Mouse (Mus musculus): ENCODE measurements around the gene Mapk8. TPM values are rescaled to one million over a fixed set of nuclear protein-coding genes. Genes with fewer than 3 reads are reported as not detected.

Mapk8 gene
- polyA plus RNA-seq, 1 experiment from 2014 or later = 55.6 TPM

- Histone ChIP-seq H3K9ac (replicated peaks; ENCODE audit: low read depth, low read length) (no peak overlapping the region), H3K36me3 (ENCODE audit: control insufficient read depth, insufficient read depth, low read length) (no peaks in the 10 kb centered on the region), H3K27ac (ENCODE audit: low read depth, low read length) (no peak overlapping the region), H3K4me1 (ENCODE audit: control insufficient read depth, insufficient read depth, low read length) (no peaks in the 10 kb centered on the region), H3K27me3 (ENCODE audit: control insufficient read depth, insufficient read depth, low read length) (no peaks in the 10 kb centered on the region), H3K9me3 (ENCODE audit: control insufficient read depth, low read length) (no peaks in the 10 kb centered on the region), H3K4me3 (ENCODE audit: low read depth, low read length) (no peak overlapping the region), H3K4me2 (ENCODE audit: low read depth, low read length) (no peak overlapping the region)
- ATAC-seq (ENCODE audit: low read depth) = no peak
- 91% methylated on average over 3 of the region's 3 CpGs for WGBS
Observed at GRCm38 (mm10) chr14:33418311-33418909, 28.5 kb downstream of the Mapk8 start.

DNA sequence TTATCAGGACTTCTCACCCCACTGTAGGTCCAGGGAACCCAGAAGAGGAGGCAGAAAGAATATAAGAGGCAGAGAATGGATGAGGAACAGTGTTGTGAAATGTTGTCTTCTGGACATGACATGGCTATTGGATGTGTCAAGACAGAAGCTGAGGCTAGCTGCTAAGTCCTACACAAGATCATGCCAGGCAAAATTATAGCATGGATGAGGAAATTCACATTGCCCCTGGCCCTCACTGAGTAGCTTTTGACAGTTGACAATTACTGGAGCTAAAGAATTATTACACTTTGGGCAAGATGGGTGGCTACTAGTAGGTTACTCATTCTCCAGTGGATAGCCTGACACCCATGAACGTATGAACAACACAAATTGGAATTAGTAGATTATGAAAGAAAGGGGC lies 31.2 kb downstream of the Mapk8 start:
- Histone ChIP-seq H3K4me3 (ENCODE audit: low read depth, low read length) (no peak overlapping the region), H3K4me1 (ENCODE audit: control insufficient read depth, insufficient read depth, low read length) (no peaks in the 10 kb centered on the region), H3K4me2 (ENCODE audit: low read depth, low read length) (no peak overlapping the region), H3K36me3 (ENCODE audit: control insufficient read depth, insufficient read depth, low read length) (no peaks in the 10 kb centered on the region), H3K27me3 (ENCODE audit: control insufficient read depth, insufficient read depth, low read length) (no peaks in the 10 kb centered on the region), H3K27ac (ENCODE audit: low read depth, low read length) (no peak overlapping the region), H3K9me3 (ENCODE audit: control insufficient read depth, low read length) (no peaks in the 10 kb centered on the region), H3K9ac (replicated peaks; ENCODE audit: low read depth, low read length) (no peak overlapping the region)
- no peak for ATAC-seq (ENCODE audit: low read depth)
- WGBS = 87% methylated on average over 1 of the region's 1 CpGs

GRCm38 (mm10) chr14:33402331-33402730 lies 44.6 kb downstream of the Mapk8 start:
- Histone ChIP-seq H3K4me1 (ENCODE audit: control insufficient read depth, insufficient read depth, low read length) (no peaks in the 10 kb centered on the region), H3K4me2 (ENCODE audit: low read depth, low read length) (no peak overlapping the region), H3K4me3 (ENCODE audit: low read depth, low read length) (no peak overlapping the region), H3K9me3 (ENCODE audit: control insufficient read depth, low read length) (no peaks in the 10 kb centered on the region), H3K9ac (replicated peaks; ENCODE audit: low read depth, low read length) (no peak overlapping the region), H3K27ac (ENCODE audit: low read depth, low read length) (no peak overlapping the region), H3K27me3 (ENCODE audit: control insufficient read depth, insufficient read depth, low read length) (no peaks in the 10 kb centered on the region), H3K36me3 (ENCODE audit: control insufficient read depth, insufficient read depth, low read length) (no peaks in the 10 kb centered on the region)
- ATAC-seq (ENCODE audit: low read depth) = no peak
- 96% methylated on average over 1 of the region's 1 CpGs for WGBS

DNA sequence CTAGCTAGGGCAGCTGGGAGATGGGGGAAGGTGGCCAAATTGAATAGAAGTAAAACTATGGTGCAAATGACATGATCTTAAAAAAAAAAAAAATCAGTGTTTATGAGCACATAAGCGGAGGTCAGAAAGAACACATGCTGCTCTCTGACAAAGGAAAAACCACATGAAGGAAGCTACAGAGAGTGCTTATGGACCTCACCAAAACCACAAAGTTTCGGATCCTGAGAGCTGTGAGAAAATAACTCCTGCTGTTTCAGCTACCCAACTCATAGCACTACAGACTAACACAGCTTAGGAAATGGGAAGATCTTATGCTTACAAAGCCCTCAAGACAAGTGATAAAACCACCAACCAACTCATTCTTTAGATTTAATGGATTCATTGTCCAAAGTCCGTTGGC lies 46.9 kb downstream of the Mapk8 start:
- Histone ChIP-seq H3K27me3 (ENCODE audit: control insufficient read depth, insufficient read depth, low read length) (no peaks in the 10 kb centered on the region), H3K9me3 (ENCODE audit: control insufficient read depth, low read length) (no peaks in the 10 kb centered on the region), H3K27ac (ENCODE audit: low read depth, low read length) (no peak overlapping the region), H3K4me3 (ENCODE audit: low read depth, low read length) (no peak overlapping the region), H3K4me1 (ENCODE audit: control insufficient read depth, insufficient read depth, low read length) (no peaks in the 10 kb centered on the region), H3K36me3 (ENCODE audit: control insufficient read depth, insufficient read depth, low read length) (no peaks in the 10 kb centered on the region), H3K4me2 (ENCODE audit: low read depth, low read length) (no peak overlapping the region), H3K9ac (replicated peaks; ENCODE audit: low read depth, low read length) (no peak overlapping the region)
- 75% methylated on average over 3 of the region's 3 CpGs for WGBS
- no peak for ATAC-seq (ENCODE audit: low read depth)

- no peak for ATAC-seq (ENCODE audit: low read depth)
- 81% methylated on average over 5 of the region's 5 CpGs for WGBS
- Histone ChIP-seq H3K9ac (replicated peaks; ENCODE audit: low read depth, low read length) (no peak overlapping the region), H3K36me3 (ENCODE audit: control insufficient read depth, insufficient read depth, low read length) (no peaks in the 10 kb centered on the region), H3K4me3 (ENCODE audit: low read depth, low read length) (no peak overlapping the region), H3K4me2 (ENCODE audit: low read depth, low read length) (no peak overlapping the region), H3K27me3 (ENCODE audit: control insufficient read depth, insufficient read depth, low read length) (no peaks in the 10 kb centered on the region), H3K27ac (ENCODE audit: low read depth, low read length) (no peak overlapping the region), H3K4me1 (ENCODE audit: control insufficient read depth, insufficient read depth, low read length) (no peaks in the 10 kb centered on the region), H3K9me3 (ENCODE audit: control insufficient read depth, low read length) (no peaks in the 10 kb centered on the region)
Observed at GRCm38 (mm10) chr14:33398065-33398860, 48.7 kb downstream of the Mapk8 start.

- no peaks in the 10 kb centered on the region for H3K9me3 ChIP-seq (ENCODE audit: control insufficient read depth, low read length)
- no peak overlapping the region for H3K4me3 ChIP-seq (ENCODE audit: low read depth, low read length)
- H3K4me1 ChIP-seq (ENCODE audit: control insufficient read depth, insufficient read depth, low read length) = no peaks in the 10 kb centered on the region
- no peak overlapping the region for H3K9ac ChIP-seq (replicated peaks; ENCODE audit: low read depth, low read length)
- no peaks in the 10 kb centered on the region for H3K27me3 ChIP-seq (ENCODE audit: control insufficient read depth, insufficient read depth, low read length)
- H3K4me2 ChIP-seq (ENCODE audit: low read depth, low read length) = no peak overlapping the region
- H3K27ac ChIP-seq (ENCODE audit: low read depth, low read length) = no peak overlapping the region
- WGBS = 91% methylated on average over 6 of the region's 6 CpGs
- peaks cover 11% of the 10 kb centered on the region; the same call in 1 of the 2 replicates for H3K36me3 ChIP-seq (ENCODE audit: control insufficient read depth, insufficient read depth, low read length)
- no peak for ATAC-seq (ENCODE audit: low read depth)
Observed at GRCm38 (mm10) chr14:33380830-33381457, 66.0 kb downstream of the Mapk8 start.

- Histone ChIP-seq H3K9ac (replicated peaks; ENCODE audit: low read depth, low read length) (no peak overlapping the region), H3K4me1 (ENCODE audit: control insufficient read depth, insufficient read depth, low read length) (no peaks in the 10 kb centered on the region), H3K27ac (ENCODE audit: low read depth, low read length) (no peak overlapping the region), H3K27me3 (ENCODE audit: control insufficient read depth, insufficient read depth, low read length) (no peaks in the 10 kb centered on the region), H3K4me3 (ENCODE audit: low read depth, low read length) (no peak overlapping the region), H3K36me3 (ENCODE audit: control insufficient read depth, insufficient read depth, low read length) (peaks cover 2% of the 10 kb centered on the region; the same call in 1 of the 2 replicates), H3K9me3 (ENCODE audit: control insufficient read depth, low read length) (no peaks in the 10 kb centered on the region), H3K4me2 (ENCODE audit: low read depth, low read length) (no peak overlapping the region)
- no peak for ATAC-seq (ENCODE audit: low read depth)
- WGBS = 72% methylated on average over 5 of the region's 5 CpGs
Observed at GRCm38 (mm10) chr14:33378723-33379122, 68.2 kb downstream of the Mapk8 start.

DNA sequence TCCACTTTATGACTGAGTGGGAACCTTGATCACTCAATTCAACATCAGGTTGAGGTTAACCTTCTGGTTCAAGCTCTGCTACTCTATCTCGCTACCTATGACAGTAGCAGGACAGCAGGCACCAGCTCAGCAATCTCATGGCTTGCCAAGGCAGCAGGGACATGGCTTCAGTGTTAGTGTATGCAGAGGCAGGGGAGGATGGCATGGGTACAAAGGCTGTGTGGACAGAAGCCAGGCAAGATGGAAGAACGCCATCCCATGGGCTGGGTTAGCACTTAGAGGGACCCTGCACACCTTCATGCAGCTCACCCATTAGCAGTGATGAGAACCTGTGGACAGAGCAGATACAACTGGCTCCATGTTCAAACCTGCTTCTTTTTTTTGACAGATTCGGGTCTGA lies 69.7 kb downstream of the Mapk8 start:
- H3K4me2 ChIP-seq (ENCODE audit: low read depth, low read length) = no peak overlapping the region
- H3K9me3 ChIP-seq (ENCODE audit: control insufficient read depth, low read length) = no peaks in the 10 kb centered on the region
- H3K4me3 ChIP-seq (ENCODE audit: low read depth, low read length) = no peak overlapping the region
- no peak overlapping the region for H3K9ac ChIP-seq (replicated peaks; ENCODE audit: low read depth, low read length)
- 93% methylated on average over 3 of the region's 3 CpGs for WGBS
- no peaks in the 10 kb centered on the region; the same call in 1 of the 2 replicates for H3K36me3 ChIP-seq (ENCODE audit: control insufficient read depth, insufficient read depth, low read length)
- ATAC-seq (ENCODE audit: low read depth) = no peak
- no peaks in the 10 kb centered on the region for H3K4me1 ChIP-seq (ENCODE audit: control insufficient read depth, insufficient read depth, low read length)
- H3K27me3 ChIP-seq (ENCODE audit: control insufficient read depth, insufficient read depth, low read length) = no peaks in the 10 kb centered on the region
- no peak overlapping the region for H3K27ac ChIP-seq (ENCODE audit: low read depth, low read length)

GRCm38 (mm10) chr14:33374089-33374488 lies 72.9 kb downstream of the Mapk8 start:
- Histone ChIP-seq H3K4me2 (ENCODE audit: low read depth, low read length) (no peak overlapping the region), H3K4me1 (ENCODE audit: control insufficient read depth, insufficient read depth, low read length) (no peaks in the 10 kb centered on the region), H3K27ac (ENCODE audit: low read depth, low read length) (no peak overlapping the region), H3K4me3 (ENCODE audit: low read depth, low read length) (no peak overlapping the region), H3K27me3 (ENCODE audit: control insufficient read depth, insufficient read depth, low read length) (no peaks in the 10 kb centered on the region), H3K36me3 (ENCODE audit: control insufficient read depth, insufficient read depth, low read length) (no peaks in the 10 kb centered on the region; the same call in 1 of the 2 replicates), H3K9ac (replicated peaks; ENCODE audit: low read depth, low read length) (no peak overlapping the region), H3K9me3 (ENCODE audit: control insufficient read depth, low read length) (no peaks in the 10 kb centered on the region)
- WGBS = 94% methylated on average over 1 of the region's 1 CpGs
- ATAC-seq (ENCODE audit: low read depth) = no peak

All from neural tube, embryonic 14.5 days (tissue).